Comparison of ENCODE assay signal across 25 mouse cellular contexts in genomic region chr5:134488042-134488441, GRCm38 (mm10). TPM values are rescaled to one million over a fixed set of nuclear protein-coding genes. Genes with fewer than 3 reads are reported as not detected.
A peak's percentile ranks its signal among the peaks of the same experiment; 100 is the strongest.
DNase-seq lines count a peak whose midpoint lies in the region; ATAC-seq and TF ChIP-seq lines count a peak whose summit lies in the region.
"Had no signal": no experiment of that assay in that cellular context is flagged by ENCODE, and none has a peak within 500 bp of the region (broad histone marks: within the 10 kb centered on the region; RNA-seq: fewer than 3 reads in every experiment).

No protein-coding gene starts in this region.

- H3K9me3 ChIP-seq in midbrain, embryonic 16.5 days (replicated peaks; ENCODE audit: control insufficient read depth, low read length, poor library complexity, severe bottlenecking) = no peaks in the 10 kb centered on the region
- H3K9me3 ChIP-seq in midbrain, embryonic 15.5 days = no peaks in the 10 kb centered on the region
- H3K9me3 ChIP-seq in embryonic facial prominence, embryonic 13.5 days = no peaks in the 10 kb centered on the region
- H3K9me3 ChIP-seq: forebrain, embryonic 10.5 days; limb, embryonic 10.5 days; limb, embryonic 15.5 days; liver, embryonic 13.5 days had no signal

- peak overlapping the region; percentile 5; the same call in 1 of the 2 replicates for H3K27ac ChIP-seq in midbrain, embryonic 16.5 days (ENCODE audit: low read length)
- H3K27ac ChIP-seq in midbrain, embryonic 15.5 days = no peak overlapping the region
- H3K27ac ChIP-seq in embryonic facial prominence, embryonic 13.5 days = peak overlapping the region; percentile 44; the same call in 1 of the 2 replicates
- peak overlapping the region; percentile 88 for H3K27ac ChIP-seq in olfactory bulb, adult 2 months (ENCODE audit: insufficient read depth, low read depth, low read length)
- H3K27ac ChIP-seq: forebrain, embryonic 10.5 days; kidney, postnatal 0 days; limb, embryonic 10.5 days; limb, embryonic 15.5 days; liver, embryonic 13.5 days; macrophage had no signal

- no peak for TF ChIP-seq CTCF in olfactory bulb, adult 2 months (IDR thresholded peaks at IDR 0.05; ENCODE audit: insufficient read depth, low read depth, low read length)

- no peak for TF ChIP-seq POLR2A in olfactory bulb, adult 2 months (IDR thresholded peaks at IDR 0.05; ENCODE audit: insufficient read depth, low read depth, low read length)

- 74% methylated on average over 10 of the region's 10 CpGs for WGBS in midbrain, embryonic 16.5 days
- 78% methylated on average over 10 of the region's 10 CpGs for WGBS in midbrain, embryonic 15.5 days
- WGBS in embryonic facial prominence, embryonic 13.5 days = 33% methylated on average over 10 of the region's 10 CpGs
- 25% methylated on average over 10 of the region's 10 CpGs for WGBS in olfactory bulb, adult 2 months

- H3K4me2 ChIP-seq in midbrain, embryonic 16.5 days (ENCODE audit: low read length) = no peak overlapping the region
- no peak overlapping the region for H3K4me2 ChIP-seq in midbrain, embryonic 15.5 days
- no peak overlapping the region for H3K4me2 ChIP-seq in embryonic facial prominence, embryonic 13.5 days
- H3K4me2 ChIP-seq: limb, embryonic 15.5 days; liver, embryonic 13.5 days had no signal

- peaks cover 15% of the 10 kb centered on the region for H3K36me3 ChIP-seq in midbrain, embryonic 16.5 days (ENCODE audit: control insufficient read depth, insufficient read depth, low read length)
- peaks cover 20% of the 10 kb centered on the region for H3K36me3 ChIP-seq in midbrain, embryonic 15.5 days (replicated peaks)
- peaks cover 40% of the 10 kb centered on the region for H3K36me3 ChIP-seq in embryonic facial prominence, embryonic 13.5 days

- no peaks in the 10 kb centered on the region for H3K27me3 ChIP-seq in midbrain, embryonic 16.5 days (ENCODE audit: control insufficient read depth, insufficient read depth, low read depth, low read length)
- H3K27me3 ChIP-seq in midbrain, embryonic 15.5 days (replicated peaks) = no peaks in the 10 kb centered on the region
- H3K27me3 ChIP-seq in embryonic facial prominence, embryonic 13.5 days = no peaks in the 10 kb centered on the region
- H3K27me3 ChIP-seq: limb, embryonic 15.5 days; liver, embryonic 13.5 days had no signal

- H3K4me1 ChIP-seq in midbrain, embryonic 16.5 days (ENCODE audit: control insufficient read depth, insufficient read depth, low read length) = no peaks in the 10 kb centered on the region
- no peaks in the 10 kb centered on the region for H3K4me1 ChIP-seq in midbrain, embryonic 15.5 days
- H3K4me1 ChIP-seq in embryonic facial prominence, embryonic 13.5 days = peaks cover 13% of the 10 kb centered on the region
- peaks cover 35% of the 10 kb centered on the region for H3K4me1 ChIP-seq in olfactory bulb, adult 2 months (ENCODE audit: control insufficient read depth, insufficient read depth, low read length)

- DNase-seq in heart, adult 11 months = peak; percentile 76
- no peak for DNase-seq in heart, postnatal 36 days
- no peak for DNase-seq in layer of hippocampus, postnatal 14 days (ENCODE audit: low spot score in 2 of 2)
- DNase-seq: adrenal gland, postnatal 14 days; cerebellum, adult 18-20 months; cerebellum, postnatal 10 days; forebrain, postnatal 0 days; kidney, adult 8-10 months; kidney, postnatal 4 days; liver, embryonic 13.5 days; lung, adult 18-20 months; retina, postnatal 1 day; right cerebral cortex, postnatal 14 days had no signal

- ATAC-seq in midbrain, embryonic 16.5 days = no peak
- ATAC-seq in midbrain, embryonic 15.5 days (replicated peaks) = no peak
- no peak for ATAC-seq in embryonic facial prominence, embryonic 13.5 days (ENCODE audit: insufficient number of reproducible peaks, insufficient read depth, low FRiP score, low TSS enrichment, low read depth)
- ATAC-seq: CD4-positive, CD25-positive, alpha-beta regulatory T cell, adult 4 months; forebrain, postnatal 0 days; hindbrain, embryonic 16.5 days; lung, postnatal 0 days had no signal

- intact Hi-C loops in heart, postnatal 36 days (cut with DNase I) = no loop called here

- H3K9ac ChIP-seq in midbrain, embryonic 16.5 days (ENCODE audit: low read depth, low read length) = no peak overlapping the region
- H3K9ac ChIP-seq in midbrain, embryonic 15.5 days = no peak overlapping the region
- H3K9ac ChIP-seq in embryonic facial prominence, embryonic 13.5 days = no peak overlapping the region
- H3K9ac ChIP-seq: forebrain, postnatal 0 days; limb, embryonic 15.5 days; liver, embryonic 13.5 days had no signal

- H3K4me3 ChIP-seq in midbrain, embryonic 16.5 days (ENCODE audit: low read depth, low read length) = no peak overlapping the region
- no peak overlapping the region for H3K4me3 ChIP-seq in midbrain, embryonic 15.5 days
- H3K4me3 ChIP-seq in embryonic facial prominence, embryonic 13.5 days = no peak overlapping the region
- no peak overlapping the region for H3K4me3 ChIP-seq in olfactory bulb, adult 2 months (ENCODE audit: insufficient read depth, low read depth, low read length)
- H3K4me3 ChIP-seq: forebrain, embryonic 10.5 days; limb, embryonic 10.5 days; limb, embryonic 15.5 days; liver, embryonic 13.5 days had no signal

RNA-seq across cellular contexts. Expression of gene Gtf2ird1, which starts 31.5 kb away (rescaled TPM):
- total RNA-seq in heart, postnatal 36 days (2021) = 10 to 100 TPM; 23.4 to 26.9 TPM
- 74.3 and 81.5 TPM in 2 replicates for polyA plus RNA-seq in midbrain, embryonic 16.5 days (2015; fragmentation: Nextera tagmentation; extraction: Ambion mirVana)
- 89.0 and 90.2 TPM in 2 replicates for polyA plus RNA-seq in midbrain, embryonic 15.5 days (2015; fragmentation: Nextera tagmentation; extraction: Ambion mirVana)
- 130 TPM in 2 replicates for polyA plus RNA-seq in embryonic facial prominence, embryonic 13.5 days (2015; fragmentation: Nextera tagmentation; extraction: Ambion mirVana)
- polyA plus RNA-seq in olfactory bulb, adult 2 months (2012; ENCODE audit: insufficient read depth, insufficient read length, low replicate concordance, missing spikeins) = not detected in 2 replicates
- total RNA-seq in layer of hippocampus, postnatal 14 days (2021) = 10 to 100 TPM; 28.0 to 35.0 TPM

Comparison
In these comparisons a context has a peak if more than half of its experiments do, and no peak if none do; other contexts are left out.
1. RNA of gene Gtf2ird1, which starts 31.5 kb away (polyA plus RNA-seq): 130 TPM in embryonic facial prominence, embryonic 13.5 days, 89.0 to 90.2 TPM in midbrain, embryonic 15.5 days and 74.3 to 81.5 TPM in midbrain, embryonic 16.5 days; not detected in olfactory bulb, adult 2 months; every median in the first group is over 10 times any median in the second.